Mouse (Mus musculus) CH12.LX (cell line): ENCODE measurements around the gene Socs2. TPM values are rescaled to one million over a fixed set of nuclear protein-coding genes. Genes with fewer than 3 reads are reported as not detected.

Experiments used
- DNase-seq: peaks from one replicate; pipeline ENCODE4 v3.0.0-alpha.2; 2013; ENCODE audit errors: extremely low read depth
- H3K27ac ChIP-seq: 2 replicates; pipeline ENCODE4 v1.5.1; 2012; ENCODE audit warnings: low read depth, mild to moderate bottlenecking, control low read depth, moderate library complexity; ENCODE audit not compliant: insufficient read depth
- H3K27me3 ChIP-seq: replicated peaks from 2 replicates; pipeline ENCODE3; 2012; ENCODE audit warnings: inconsistent platforms
- H3K36me3 ChIP-seq, 2 experiments: replicated peaks in 1 of 2; 2 replicates each; pipeline versions ENCODE3 to v1.6.1; 2012; ENCODE audit warnings: inconsistent platforms in 1 of 2, low read length in 1 of 2, mild to moderate bottlenecking in 1 of 2, mixed read lengths in 1 of 2, moderate library complexity in 1 of 2; ENCODE audit not compliant: control insufficient read depth in 1 of 2, insufficient read depth in 1 of 2
- H3K4me1 ChIP-seq, 2 experiments: 2 replicates each; pipeline ENCODE4 v1.6.1; 2012; ENCODE audit warnings: inconsistent platforms in 1 of 2, moderate library complexity in 1 of 2; ENCODE audit not compliant: insufficient read depth in 2 of 2, control insufficient read depth in 1 of 2
- H3K4me2 ChIP-seq: 2 replicates; pipeline ENCODE4 v1.6.1; 2012; ENCODE audit warnings: low read depth, mild to moderate bottlenecking, control low read depth; ENCODE audit not compliant: poor library complexity, insufficient read depth, severe bottlenecking
- H3K4me3 ChIP-seq, 3 experiments: fragments of 150-350 bp in 1 of 3; sonication (generic) in 1 of 3; replicated peaks in 1 of 3; 2 replicates each; pipeline versions ENCODE3 to v1.5.1; 2011 to 2012; ENCODE audit warnings: low read depth in 2 of 3, low read length in 2 of 3, mild to moderate bottlenecking in 2 of 3, moderate library complexity in 2 of 3, control low read depth in 1 of 3, improper control_type of control experiment in 1 of 3, inconsistent platforms in 1 of 3, mixed read lengths in 1 of 3; ENCODE audit not compliant: poor library complexity in 1 of 3
- H3K79me2 ChIP-seq: replicated peaks from 2 replicates; pipeline ENCODE4 v1.6.1; 2012; ENCODE audit warnings: mild to moderate bottlenecking, moderate library complexity; ENCODE audit not compliant: control insufficient read depth, poor library complexity, insufficient read depth, severe bottlenecking; ENCODE audit errors: extremely low read depth
- H3K9ac ChIP-seq: 2 replicates; pipeline ENCODE4 v1.6.1; 2012; ENCODE audit warnings: low read depth, mild to moderate bottlenecking, control low read depth, moderate library complexity; ENCODE audit not compliant: insufficient read depth
- H3K9me3 ChIP-seq: replicated peaks from 2 replicates; pipeline ENCODE3; 2012; ENCODE audit warnings: low read length, inconsistent platforms, mixed read lengths
- BHLHE40 ChIP-seq: IDR thresholded peaks from 2 replicates; pipeline ENCODE4 v1.6.1; 2011; ENCODE audit warnings: mild to moderate bottlenecking, low read depth, low read length, improper control_type of control experiment
- CHD2 ChIP-seq: IDR thresholded peaks from 2 replicates; pipeline ENCODE4 v1.6.1; 2011; ENCODE audit warnings: low read length, improper control_type of control experiment
- CTCF ChIP-seq, 2 experiments: IDR thresholded peaks in 1 of 2; conservative IDR thresholded peaks in 1 of 2; 2 replicates each; pipeline ENCODE4 v1.5.1; 2011 to 2012; ENCODE audit warnings: low read depth in 2 of 2, low read length in 2 of 2, improper control_type of control experiment in 1 of 2, inconsistent platforms in 1 of 2, mild to moderate bottlenecking in 1 of 2, moderate library complexity in 1 of 2
- E2F4 ChIP-seq: IDR thresholded peaks from 2 replicates; pipeline ENCODE4 v1.6.1; 2011; ENCODE audit warnings: low read depth, low read length, improper control_type of control experiment; ENCODE audit not compliant: insufficient replicate concordance
- ELF1 ChIP-seq: IDR thresholded peaks from 2 replicates; pipeline ENCODE4 v1.6.1; 2014; ENCODE audit warnings: low read depth, mild to moderate bottlenecking, inconsistent platforms, low read length, improper control_type of control experiment
- ETS1 ChIP-seq: conservative IDR thresholded peaks from 2 replicates; pipeline ENCODE4 v1.6.1; 2012; ENCODE audit warnings: low read depth, mild to moderate bottlenecking, inconsistent platforms, low read length, improper control_type of control experiment, moderate library complexity
- GABPA ChIP-seq: IDR thresholded peaks from 2 replicates; pipeline ENCODE4 v1.6.1; 2012; ENCODE audit warnings: low read depth, low read length, improper control_type of control experiment, inconsistent platforms; ENCODE audit not compliant: insufficient replicate concordance
- IRF4 ChIP-seq: IDR thresholded peaks from 2 replicates; pipeline ENCODE4 v1.6.1; 2014; ENCODE audit warnings: low read depth, mild to moderate bottlenecking, inconsistent platforms, low read length, improper control_type of control experiment
- JUN ChIP-seq: IDR thresholded peaks from 2 replicates; pipeline ENCODE4 v1.6.1; 2011; ENCODE audit warnings: low read depth, mild to moderate bottlenecking, low read length, improper control_type of control experiment, moderate library complexity; ENCODE audit not compliant: insufficient read depth
- JUND ChIP-seq: conservative IDR thresholded peaks from 2 replicates; pipeline ENCODE4 v1.6.1; 2011; ENCODE audit warnings: low read depth, low read length, improper control_type of control experiment
- KAT2A ChIP-seq: IDR thresholded peaks from 2 replicates; pipeline ENCODE4 v1.6.1; 2012; ENCODE audit warnings: low read length, improper control_type of control experiment, inconsistent platforms; ENCODE audit not compliant: insufficient replicate concordance
- MAX ChIP-seq: IDR thresholded peaks from 2 replicates; pipeline ENCODE4 v1.6.1; 2011; ENCODE audit warnings: low read length, improper control_type of control experiment
- MYC ChIP-seq: IDR thresholded peaks from 2 replicates; pipeline ENCODE4 v1.6.1; 2011; ENCODE audit warnings: low read depth, mild to moderate bottlenecking, improper control_type of control experiment, low read length
- NELFE ChIP-seq: IDR thresholded peaks from 2 replicates; pipeline ENCODE4 v1.6.1; 2011; ENCODE audit warnings: low read depth, low read length, improper control_type of control experiment
- NRF1 ChIP-seq: IDR thresholded peaks from 2 replicates; pipeline ENCODE4 v1.6.1; 2014; ENCODE audit warnings: low read depth, mild to moderate bottlenecking, inconsistent platforms, low read length, improper control_type of control experiment, moderate library complexity
- POLR2AphosphoS2 ChIP-seq: IDR thresholded peaks from 2 replicates; pipeline ENCODE4 v1.6.1; 2011; ENCODE audit warnings: low read depth, low read length, improper control_type of control experiment
- RAD21 ChIP-seq: IDR thresholded peaks from 2 replicates; pipeline ENCODE4 v1.6.1; 2011; ENCODE audit warnings: low read depth, mild to moderate bottlenecking, low read length, improper control_type of control experiment, moderate library complexity
- SIN3A ChIP-seq: IDR thresholded peaks from 2 replicates; pipeline ENCODE4 v1.6.1; 2012; ENCODE audit warnings: low read length, improper control_type of control experiment, inconsistent platforms
- SMC3 ChIP-seq: IDR thresholded peaks from 2 replicates; pipeline ENCODE4 v1.6.1; 2011; ENCODE audit warnings: low read depth, low read length, improper control_type of control experiment
- UBTF ChIP-seq: IDR thresholded peaks from 2 replicates; pipeline ENCODE4 v1.6.1; 2012; ENCODE audit warnings: low read depth, mild to moderate bottlenecking, inconsistent platforms, low read length, improper control_type of control experiment, moderate library complexity
- USF1 ChIP-seq: IDR thresholded peaks from 2 replicates; pipeline ENCODE4 v1.6.1; 2014; ENCODE audit warnings: low read depth, mild to moderate bottlenecking, inconsistent platforms, low read length, improper control_type of control experiment
- ZKSCAN1 ChIP-seq: IDR thresholded peaks from 2 replicates; pipeline ENCODE4 v1.6.1; 2012; ENCODE audit warnings: low read depth, inconsistent platforms, low read length, improper control_type of control experiment, borderline replicate concordance
- dilution Hi-C: fragments of 300-500 bp; cut with MboI; formaldehyde crosslinking; loops from 2 replicates; pipeline ENCODE4 v1.14.3; 2020; ENCODE audit warnings: low sequenced_read_pairs; ENCODE audit not compliant: extremely low pct_unique_long_range_greater_than_20kb, extremely low pct_ligation_motif_present
- in situ Hi-C: fragments of 300-500 bp; cut with MboI; formaldehyde crosslinking; loops from 3 replicates; pipeline ENCODE4 v1.14.3; 2019; ENCODE audit warnings: low sequenced_read_pairs, low pct_ligation_motif_present, low pct_unique_long_range_greater_than_20kb, mixed read lengths
- polyA plus RNA-seq: library from polyadenylated mRNA; unstranded; fragments of >175 nt; gene quantifications from 2 replicates; pipeline ENCODE4 v1.2.1, GENCODE M21; 2012; ENCODE audit warnings: low read depth; ENCODE audit not compliant: insufficient read length
- total RNA-seq, 2 experiments: library from RNA; depleted of rRNA; stranded (reverse); fragments of 300-350 nt in 1 of 2; fragments of >200 nt in 1 of 2; gene quantifications; 2 replicates each; pipeline ENCODE4 v1.2.3; 2012 to 2014

Socs2 gene
- total and polyA plus RNA-seq, 3 experiments, result 7.8 to 16.3 (median 15.7) TPM

- Histone ChIP-seq H3K4me3 (peak overlapping the region in 2 of 3 experiments; percentile 62 to 68), H3K27me3 (no peaks in the 10 kb centered on the region), H3K9me3 (no peaks in the 10 kb centered on the region), H3K36me3 (peaks cover 2 to 16% of the 10 kb centered on the region in 2 experiments), H3K79me2 (no peaks in the 10 kb centered on the region), H3K4me2 (peak overlapping the region; percentile 87)
- dilution Hi-C loops, result no loop called here
- in situ Hi-C loops, result loop anchor here (10.0 kb wide), 1 partner anchor 420 kb away; no protein-coding TSS in a partner anchor
- DNase-seq, result no peak
- TF ChIP-seq RAD21, result no peak
- no peak for TF ChIP-seq E2F4
- TF ChIP-seq KAT2A, result no peak
- no peak for TF ChIP-seq NRF1
- no peak for TF ChIP-seq ELF1
- no peak for TF ChIP-seq ETS1
- TF ChIP-seq CTCF (conservative IDR thresholded peaks at IDR 0.05 in 1 of 2, IDR thresholded peaks at IDR 0.05 in 1 of 2; ENCODE audit: low read depth in 2 of 2, low read length in 2 of 2), result no peak
- no peak for TF ChIP-seq MYC
- no peak for TF ChIP-seq BHLHE40
- TF ChIP-seq NELFE, result no peak
- no peak for TF ChIP-seq USF1
- no peak for TF ChIP-seq GABPA
- TF ChIP-seq IRF4, result no peak
- no peak for TF ChIP-seq JUN
- no peak for TF ChIP-seq JUND
- no peak for TF ChIP-seq SIN3A
- TF ChIP-seq, all 38 proteins: peak for 0
- Histone ChIP-seq H3K4me1 (peaks cover 0 to 10% of the 10 kb centered on the region in 2 experiments; a peak in 2 of 4 replicates), H3K27ac (no peak overlapping the region), H3K9ac (no peak overlapping the region)
Measured at GRCm38 (mm10) chr10:95415159-95415532, 1.8 kb downstream of the Socs2 start.

DNA sequence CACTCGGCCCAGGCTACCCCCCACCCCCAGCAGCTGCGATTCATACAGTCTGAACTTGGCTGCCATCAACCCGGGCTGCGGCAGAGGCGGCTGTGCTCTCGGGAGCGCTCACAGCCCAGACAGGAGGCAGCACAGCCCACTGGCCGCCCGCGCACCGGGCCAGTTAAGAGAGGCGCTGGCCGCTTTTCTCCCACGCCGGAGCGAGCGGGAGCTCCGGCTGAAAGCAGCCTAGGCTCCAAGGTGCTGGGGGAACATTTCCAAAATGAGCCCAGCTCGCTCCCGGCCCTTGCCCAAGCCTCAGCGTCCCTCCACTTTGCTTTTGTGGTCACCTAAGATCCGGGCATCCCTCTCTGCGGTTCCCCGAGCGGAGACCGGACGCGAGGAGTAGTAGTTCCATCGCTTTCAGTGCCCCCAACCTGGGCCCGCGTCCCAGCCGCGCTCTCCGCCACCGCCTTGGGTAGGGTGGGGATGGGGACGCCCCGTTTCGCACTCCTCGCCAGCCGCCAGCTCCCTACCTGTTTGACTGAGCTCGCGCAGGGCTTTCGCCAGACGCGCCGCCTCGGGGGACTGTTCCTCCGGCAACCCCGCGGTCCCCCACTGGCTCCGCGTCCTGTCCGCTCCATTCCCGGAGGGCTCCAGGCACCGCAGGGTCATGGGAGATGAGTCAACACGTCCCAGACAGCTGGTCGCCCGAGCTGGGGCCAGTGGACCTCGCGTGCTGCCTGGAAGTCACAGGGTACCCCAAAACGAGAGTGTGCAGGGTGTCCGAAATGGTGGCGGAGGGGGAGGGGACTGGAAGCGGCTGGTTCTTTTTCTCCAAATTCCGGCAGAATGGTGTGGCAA, 2.4 kb downstream of the Socs2 start:
- peaks cover 0 to 10% of the 10 kb centered on the region in 2 experiments; a peak in 2 of 4 replicates for H3K4me1 ChIP-seq
- no peaks in the 10 kb centered on the region for H3K9me3 ChIP-seq
- dilution Hi-C loops (no loop called here), in situ Hi-C loops (loop anchor here (10.0 kb wide), 1 partner anchor 420 kb away; no protein-coding TSS in a partner anchor)
- H3K36me3 ChIP-seq, result peaks cover 2 to 18% of the 10 kb centered on the region in 2 experiments
- H3K27ac ChIP-seq, result no peak overlapping the region
- H3K9ac ChIP-seq, result no peak overlapping the region
- no peak for DNase-seq
- H3K4me2 ChIP-seq, result no peak overlapping the region
- TF ChIP-seq SIN3A, result no peak
- TF ChIP-seq ETS1, result no peak
- no peak for TF ChIP-seq CHD2
- no peak for TF ChIP-seq NELFE
- TF ChIP-seq USF1, result no peak
- no peak for TF ChIP-seq MAX
- TF ChIP-seq MYC, result no peak
- no peak for TF ChIP-seq SMC3
- no peak for TF ChIP-seq ZKSCAN1
- no peak for TF ChIP-seq JUND
- no peak for TF ChIP-seq POLR2AphosphoS2
- no peak for TF ChIP-seq IRF4
- no peak for TF ChIP-seq UBTF
- no peak overlapping the region for H3K4me3 ChIP-seq
- H3K79me2 ChIP-seq, result no peaks in the 10 kb centered on the region
- H3K27me3 ChIP-seq, result no peaks in the 10 kb centered on the region
